Mouse (Mus musculus) liver, embryonic 16.5 days (tissue): Measurements from ENCODE around the gene Pcyt2. TPM values are rescaled to one million over a fixed set of nuclear protein-coding genes. Genes with fewer than 3 reads are reported as not detected.

Experiments used
- ATAC-seq: fragments of 200-750 bp; cut with Nextera tagmentation; 2 replicates; pipeline ENCODE4 v1.8.0; 2017; ENCODE audit warnings: low read depth, mild to moderate bottlenecking, moderate number of reproducible peaks, moderate library complexity
- H3K27ac ChIP-seq: fragments of 300-500 bp; sonication (generic); 2 replicates; pipeline ENCODE4 v1.5.1; 2014; ENCODE audit warnings: mild to moderate bottlenecking, low read length
- H3K27me3 ChIP-seq: fragments of 300-500 bp; sonication (generic); 2 replicates; pipeline ENCODE4 v1.6.1; 2014; ENCODE audit warnings: low read depth, low read length, mixed read lengths; ENCODE audit not compliant: control insufficient read depth, insufficient read depth
- H3K36me3 ChIP-seq: fragments of 300-500 bp; sonication (generic); 2 replicates; pipeline ENCODE4 v1.6.1; 2014; ENCODE audit warnings: mild to moderate bottlenecking; ENCODE audit not compliant: control insufficient read depth, insufficient read depth
- H3K4me1 ChIP-seq: fragments of 300-500 bp; sonication (generic); 2 replicates; pipeline ENCODE4 v1.6.1; 2014; ENCODE audit warnings: low read depth, low read length, mixed read lengths; ENCODE audit not compliant: control insufficient read depth
- H3K4me2 ChIP-seq: fragments of 300-500 bp; sonication (generic); 2 replicates; pipeline ENCODE4 v1.6.1; 2014; ENCODE audit warnings: low read depth, low read length, mixed read lengths
- H3K4me3 ChIP-seq: fragments of 300-500 bp; sonication (generic); 2 replicates; pipeline ENCODE4 v1.5.1; 2014; ENCODE audit warnings: low read depth, mild to moderate bottlenecking, low read length
- H3K9ac ChIP-seq: fragments of 300-500 bp; sonication (generic); 2 replicates; pipeline ENCODE4 v1.6.1; 2014; ENCODE audit warnings: low read depth, low read length
- H3K9me3 ChIP-seq: fragments of 300-500 bp; sonication (generic); replicated peaks from 2 replicates; pipeline ENCODE4 v1.6.1; 2016; ENCODE audit warnings: low read length; ENCODE audit not compliant: control insufficient read depth
- WGBS: fragments of 180-500 bp; shearing (Covaris S2); extraction: QIAGEN DNeasy Blood & Tissue Kit; methylation state at CpG from one replicate; pipeline ENCODE4 v1.1.7; 2014; ENCODE audit not compliant: insufficient replicate concordance; 5-methylcytosine and 5-hydroxymethylcytosine counted together
- polyA plus RNA-seq: library from polyadenylated mRNA; unstranded; fragments of >200 nt; fragmentation: Nextera tagmentation; extraction: Ambion mirVana; gene quantifications from 2 replicates; pipeline ENCODE4 v1.2.1, GENCODE M21; 2015

Gene Pcyt2
- polyA plus RNA-seq, 1 experiment from 2014 or later: 184 TPM

- Histone ChIP-seq H3K4me1 (peaks cover 48% of the 10 kb centered on the region), H3K27me3 (no peaks in the 10 kb centered on the region), H3K36me3 (peaks cover 49% of the 10 kb centered on the region), H3K4me2 (no peak overlapping the region), H3K9ac (no peak overlapping the region), H3K4me3 (no peak overlapping the region), H3K27ac (no peak overlapping the region), H3K9me3 (no peaks in the 10 kb centered on the region)
- 87% methylated on average over 6 of the region's 6 CpGs for WGBS
- no peak for ATAC-seq
Observed at GRCm38 (mm10) chr11:120622805-120623204, 5.1 kb upstream of the Pcyt2 start.

GRCm38 (mm10) chr11:120620195-120620594 is 2.5 kb upstream of the Pcyt2 start:
- no peaks in the 10 kb centered on the region for H3K27me3 ChIP-seq
- peaks cover 47% of the 10 kb centered on the region for H3K36me3 ChIP-seq
- 88% methylated on average over 14 of the region's 14 CpGs for WGBS
- ATAC-seq: no peak
- H3K4me1 ChIP-seq: peaks cover 44% of the 10 kb centered on the region
- no peak overlapping the region for H3K27ac ChIP-seq
- H3K4me3 ChIP-seq: no peak overlapping the region
- no peak overlapping the region for H3K9ac ChIP-seq
- no peak overlapping the region for H3K4me2 ChIP-seq
- H3K9me3 ChIP-seq: no peaks in the 10 kb centered on the region

- no peak overlapping the region for H3K4me2 ChIP-seq
- no peak overlapping the region for H3K4me3 ChIP-seq
- no peak overlapping the region; the same call in 1 of the 2 replicates for H3K9ac ChIP-seq
- H3K36me3 ChIP-seq: peaks cover 47% of the 10 kb centered on the region
- H3K27ac ChIP-seq: peak overlapping the region; percentile 82
- no peak for ATAC-seq
- H3K27me3 ChIP-seq: no peaks in the 10 kb centered on the region
- H3K4me1 ChIP-seq: peaks cover 38% of the 10 kb centered on the region
- H3K9me3 ChIP-seq: no peaks in the 10 kb centered on the region
- 88% methylated on average over 25 of the region's 25 CpGs for WGBS
Observed at GRCm38 (mm10) chr11:120618619-120619535, 1.1 kb upstream of the Pcyt2 start.

- Histone ChIP-seq H3K27ac (peak overlapping the region; percentile 86), H3K36me3 (peaks cover 48% of the 10 kb centered on the region), H3K27me3 (no peaks in the 10 kb centered on the region), H3K4me3 (peak overlapping the region; percentile 88), H3K4me2 (peak overlapping the region; percentile 90), H3K9ac (peak overlapping the region; percentile 78), H3K4me1 (peaks cover 32% of the 10 kb centered on the region), H3K9me3 (no peaks in the 10 kb centered on the region)
- 32% methylated on average over 4 of the region's 4 CpGs for WGBS
- peak; percentile 15 for ATAC-seq
Observed at GRCm38 (mm10) chr11:120616617-120617294, 980 bp downstream of the Pcyt2 start.

GRCm38 (mm10) chr11:120615606-120616203 is 2.0 kb downstream of the Pcyt2 start:
- H3K9ac ChIP-seq: peak overlapping the region; percentile 28; the same call in 1 of the 2 replicates
- no peak for ATAC-seq
- no peak overlapping the region; the same call in 1 of the 2 replicates for H3K27ac ChIP-seq
- 77% methylated on average over 11 of the region's 11 CpGs for WGBS
- peak overlapping the region; percentile 16 for H3K4me3 ChIP-seq
- H3K4me1 ChIP-seq: peaks cover 32% of the 10 kb centered on the region
- no peaks in the 10 kb centered on the region for H3K9me3 ChIP-seq
- no peaks in the 10 kb centered on the region for H3K27me3 ChIP-seq
- H3K36me3 ChIP-seq: peaks cover 46% of the 10 kb centered on the region
- peak overlapping the region; percentile 90 for H3K4me2 ChIP-seq

GRCm38 (mm10) chr11:120615167-120615566 is 2.6 kb downstream of the Pcyt2 start:
- peaks cover 40% of the 10 kb centered on the region for H3K36me3 ChIP-seq

GRCm38 (mm10) chr11:120613976-120614375 is 3.8 kb downstream of the Pcyt2 start:
- Histone ChIP-seq H3K4me2 (no peak overlapping the region), H3K4me3 (no peak overlapping the region), H3K9me3 (no peaks in the 10 kb centered on the region), H3K4me1 (peaks cover 40% of the 10 kb centered on the region), H3K27ac (no peak overlapping the region), H3K27me3 (no peaks in the 10 kb centered on the region), H3K36me3 (peaks cover 29% of the 10 kb centered on the region), H3K9ac (no peak overlapping the region)
- no peak for ATAC-seq
- WGBS: 83% methylated on average over 8 of the region's 8 CpGs

More at GRCm38 (mm10) chr11:120615167-120615566, 2.6 kb downstream of the Pcyt2 start:
- Histone ChIP-seq H3K9ac (no peak overlapping the region), H3K4me2 (no peak overlapping the region), H3K4me1 (peaks cover 32% of the 10 kb centered on the region), H3K27ac (no peak overlapping the region), H3K27me3 (no peaks in the 10 kb centered on the region), H3K9me3 (no peaks in the 10 kb centered on the region), H3K4me3 (no peak overlapping the region)
- ATAC-seq: no peak
- WGBS: 85% methylated on average over 6 of the region's 6 CpGs

GRCm38 (mm10) chr11:120613481-120613972 is 4.2 kb downstream of the Pcyt2 start:
- no peak for ATAC-seq
- H3K9ac ChIP-seq: no peak overlapping the region
- H3K4me3 ChIP-seq: no peak overlapping the region
- peaks cover 1% of the 10 kb centered on the region for H3K27me3 ChIP-seq
- H3K36me3 ChIP-seq: peaks cover 24% of the 10 kb centered on the region
- no peak overlapping the region for H3K4me2 ChIP-seq
- no peaks in the 10 kb centered on the region for H3K9me3 ChIP-seq
- H3K4me1 ChIP-seq: peaks cover 37% of the 10 kb centered on the region
- no peak overlapping the region for H3K27ac ChIP-seq
- WGBS: 83% methylated on average over 10 of the region's 10 CpGs
